Mouse (Mus musculus) limb, embryonic 12.5 days (tissue): ENCODE data around the gene Apbb2. TPM values are rescaled to one million over a fixed set of nuclear protein-coding genes. Genes with fewer than 3 reads are reported as not detected.
"Not testable (repeated sequence)": the region's sequence is repeated elsewhere in the genome, so short reads cannot be mapped to it uniquely, and the experiment has no call there.

Experiments
- ATAC-seq: fragments of 200-750 bp; cut with Nextera tagmentation; 2 replicates; pipeline ENCODE4 v1.8.0; 2017; ENCODE audit warnings: low read depth, moderate TSS enrichment; ENCODE audit not compliant: insufficient number of reproducible peaks, insufficient read depth, low FRiP score, low TSS enrichment
- H3K27ac ChIP-seq: fragments of 300-500 bp; sonication (generic); 2 replicates; pipeline ENCODE4 v1.5.1; 2016; ENCODE audit warnings: mild to moderate bottlenecking, moderate library complexity
- H3K27me3 ChIP-seq: fragments of 300-500 bp; sonication (generic); 2 replicates; pipeline ENCODE4 v1.6.1; 2016; ENCODE audit warnings: mild to moderate bottlenecking, moderate library complexity
- H3K36me3 ChIP-seq: fragments of 300-500 bp; sonication (generic); 2 replicates; pipeline ENCODE4 v1.6.1; 2016; ENCODE audit warnings: mild to moderate bottlenecking, moderate library complexity
- H3K4me1 ChIP-seq: fragments of 300-500 bp; sonication (generic); replicated peaks from 2 replicates; pipeline ENCODE4 v1.6.1; 2016
- H3K4me2 ChIP-seq: fragments of 300-500 bp; sonication (generic); 2 replicates; pipeline ENCODE4 v1.6.1; 2016; ENCODE audit warnings: mild to moderate bottlenecking, moderate library complexity
- H3K4me3 ChIP-seq: fragments of 300-500 bp; sonication (generic); replicated peaks from 2 replicates; pipeline ENCODE4 v1.5.1; 2016; ENCODE audit warnings: mild to moderate bottlenecking
- H3K9ac ChIP-seq: fragments of 300-500 bp; sonication (generic); replicated peaks from 2 replicates; pipeline ENCODE4 v1.6.1; 2016; ENCODE audit warnings: mild to moderate bottlenecking, moderate library complexity
- H3K9me3 ChIP-seq: fragments of 300-500 bp; sonication (generic); 2 replicates; pipeline ENCODE4 v1.6.1; 2016; ENCODE audit warnings: mild to moderate bottlenecking, moderate library complexity
- WGBS: fragments of 180-500 bp; shearing (Covaris S2); methylation state at CpG from one replicate; pipeline ENCODE4 v1.1.7; 2016; 5-methylcytosine and 5-hydroxymethylcytosine counted together
- polyA plus RNA-seq: library from polyadenylated mRNA; unstranded; fragments of >200 nt; fragmentation: Nextera tagmentation; extraction: Ambion mirVana; gene quantifications from 2 replicates; pipeline ENCODE4 v1.2.1, GENCODE M21; 2016

Apbb2 gene
- polyA plus RNA-seq, 1 experiment from 2014 or later, result 48.6 TPM

GRCm38 (mm10) chr5:66296116-66296515, 322.5 kb downstream of the Apbb2 start:
- H3K4me2 ChIP-seq, result no peak overlapping the region
- H3K9ac ChIP-seq, result no peak overlapping the region
- 93% methylated on average over 5 of the region's 5 CpGs for WGBS
- no peaks in the 10 kb centered on the region for H3K27me3 ChIP-seq
- H3K4me1 ChIP-seq, result no peaks in the 10 kb centered on the region
- ATAC-seq, result no peak
- H3K4me3 ChIP-seq, result no peak overlapping the region
- no peaks in the 10 kb centered on the region for H3K9me3 ChIP-seq
- H3K36me3 ChIP-seq, result peaks cover 9% of the 10 kb centered on the region; the same call in 1 of the 2 replicates
- H3K27ac ChIP-seq, result no peak overlapping the region

GRCm38 (mm10) chr5:66294952-66295351, 323.6 kb downstream of the Apbb2 start:
- Histone ChIP-seq H3K27ac (no peak overlapping the region), H3K4me2 (no peak overlapping the region), H3K9me3 (no peaks in the 10 kb centered on the region), H3K27me3 (no peaks in the 10 kb centered on the region), H3K4me1 (no peaks in the 10 kb centered on the region), H3K36me3 (peaks cover 2% of the 10 kb centered on the region; the same call in 1 of the 2 replicates), H3K4me3 (no peak overlapping the region), H3K9ac (no peak overlapping the region)
- 92% methylated on average over 4 of the region's 4 CpGs for WGBS
- no peak for ATAC-seq

DNA sequence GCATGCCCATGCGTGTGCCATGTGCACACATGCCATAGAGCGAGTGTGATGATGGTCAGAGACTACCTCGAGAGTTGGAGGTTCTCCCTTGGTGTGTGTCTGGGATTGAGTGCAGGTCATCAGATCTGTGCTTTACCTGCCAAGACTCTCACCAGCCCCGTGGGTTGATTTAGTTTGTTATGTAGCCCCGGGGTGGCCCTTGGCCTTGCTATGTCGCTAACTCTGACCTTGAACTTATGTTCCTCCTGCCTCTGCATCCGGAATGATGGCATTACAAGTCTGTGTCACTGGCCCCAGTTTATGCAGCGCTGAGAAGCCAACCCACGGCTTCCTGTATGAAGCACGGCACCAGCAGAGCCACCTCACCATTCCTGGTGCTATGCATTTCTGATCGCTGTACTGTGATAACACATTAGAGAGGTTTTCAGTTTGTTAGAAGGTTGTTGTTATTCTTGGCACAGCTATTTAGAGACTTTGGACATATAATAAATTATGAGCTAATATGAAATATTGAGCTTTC, 324.4 kb downstream of the Apbb2 start:
- ATAC-seq, result no peak
- Histone ChIP-seq H3K9ac (no peak overlapping the region), H3K4me3 (no peak overlapping the region), H3K4me2 (no peak overlapping the region), H3K36me3 (no peaks in the 10 kb centered on the region; the same call in 1 of the 2 replicates), H3K4me1 (no peaks in the 10 kb centered on the region), H3K9me3 (no peaks in the 10 kb centered on the region), H3K27me3 (no peaks in the 10 kb centered on the region), H3K27ac (no peak overlapping the region)
- 88% methylated on average over 11 of the region's 11 CpGs for WGBS

DNA sequence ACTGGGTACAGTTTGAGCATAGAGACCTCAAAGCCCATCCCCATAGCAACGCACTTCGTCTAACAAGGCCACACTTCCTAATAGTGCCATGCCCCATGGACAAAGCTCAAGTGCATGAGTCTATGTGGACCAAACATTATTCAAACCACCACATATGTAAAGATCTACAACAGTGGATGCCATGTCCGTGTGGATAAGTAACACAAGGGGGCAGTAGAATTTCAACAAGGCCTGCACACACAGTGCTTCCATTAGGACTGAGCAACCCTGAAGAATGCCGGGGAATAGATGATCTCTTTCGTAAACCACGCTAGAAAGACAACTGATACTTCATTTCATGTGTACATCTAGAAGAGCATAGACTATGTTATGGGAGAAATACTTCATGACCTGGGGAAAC, 337.8 kb downstream of the Apbb2 start:
- H3K27ac ChIP-seq, result no peak overlapping the region
- no peaks in the 10 kb centered on the region for H3K4me1 ChIP-seq
- no peak overlapping the region for H3K9ac ChIP-seq
- no peaks in the 10 kb centered on the region for H3K27me3 ChIP-seq
- H3K36me3 ChIP-seq, result no peaks in the 10 kb centered on the region
- no peak overlapping the region for H3K4me2 ChIP-seq
- H3K9me3 ChIP-seq, result 0 out of 2 replicates have a peak, but pooled peaks cover 2% of the 10 kb centered on the region
- no peak overlapping the region for H3K4me3 ChIP-seq
- WGBS, result 75% methylated on average over 6 of the region's 6 CpGs
- no peak for ATAC-seq

DNA sequence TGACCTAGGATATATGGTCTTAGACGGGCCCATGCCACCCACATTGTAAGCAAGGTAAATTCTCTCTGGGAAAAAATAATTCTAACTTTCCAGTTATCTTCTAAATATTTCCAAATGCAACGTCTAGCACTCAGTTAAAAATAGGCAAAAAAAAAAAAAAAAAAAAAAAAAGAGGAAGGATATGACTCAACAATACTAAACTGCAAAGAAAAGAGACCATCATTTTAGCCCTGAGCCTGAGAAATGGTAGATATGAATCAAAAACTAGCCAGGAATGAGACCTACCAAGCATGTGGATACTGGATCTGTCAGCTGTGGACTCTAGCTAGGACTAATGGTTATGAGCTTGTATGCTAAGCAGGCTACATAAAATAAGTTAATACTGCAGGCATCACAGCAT, 338.9 kb downstream of the Apbb2 start:
- ATAC-seq, result no peak
- H3K4me2 ChIP-seq, result no peak overlapping the region
- H3K27me3 ChIP-seq, result no peaks in the 10 kb centered on the region
- 75% methylated on average over 2 of the region's 2 CpGs for WGBS
- H3K36me3 ChIP-seq, result no peaks in the 10 kb centered on the region
- no peaks in the 10 kb centered on the region for H3K4me1 ChIP-seq
- no peak overlapping the region for H3K27ac ChIP-seq
- no peak overlapping the region for H3K4me3 ChIP-seq
- no peak overlapping the region for H3K9ac ChIP-seq
- no peaks in the 10 kb centered on the region for H3K9me3 ChIP-seq

DNA sequence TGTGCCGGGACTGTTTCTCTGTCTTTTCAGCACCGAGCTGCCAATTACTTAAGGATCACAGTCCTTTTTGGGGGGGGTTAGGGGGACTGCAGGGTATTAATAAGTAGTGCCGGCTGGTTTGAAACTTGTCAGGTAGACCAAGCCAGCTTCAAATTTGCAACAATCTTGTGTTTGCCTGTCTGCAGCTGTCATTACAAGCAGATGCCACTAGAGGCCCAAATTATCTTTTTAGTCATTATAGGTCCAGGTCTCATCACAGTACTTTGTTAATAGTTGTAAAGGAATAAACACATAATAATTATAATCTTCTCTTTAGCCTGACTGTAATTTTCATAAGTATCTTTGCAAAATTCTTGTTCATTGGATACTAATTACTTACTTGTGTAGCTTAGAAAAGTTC, 344.2 kb downstream of the Apbb2 start:
- H3K9ac ChIP-seq, result no peak overlapping the region
- peaks cover 6% of the 10 kb centered on the region; the same call in 1 of the 2 replicates for H3K4me1 ChIP-seq
- H3K4me2 ChIP-seq, result no peak overlapping the region
- no peaks in the 10 kb centered on the region for H3K27me3 ChIP-seq
- H3K27ac ChIP-seq, result no peak overlapping the region
- H3K36me3 ChIP-seq, result no peaks in the 10 kb centered on the region
- WGBS, result 50% methylated on average over 3 of the region's 3 CpGs
- H3K9me3 ChIP-seq, result no peaks in the 10 kb centered on the region
- ATAC-seq, result no peak
- no peak overlapping the region for H3K4me3 ChIP-seq

DNA sequence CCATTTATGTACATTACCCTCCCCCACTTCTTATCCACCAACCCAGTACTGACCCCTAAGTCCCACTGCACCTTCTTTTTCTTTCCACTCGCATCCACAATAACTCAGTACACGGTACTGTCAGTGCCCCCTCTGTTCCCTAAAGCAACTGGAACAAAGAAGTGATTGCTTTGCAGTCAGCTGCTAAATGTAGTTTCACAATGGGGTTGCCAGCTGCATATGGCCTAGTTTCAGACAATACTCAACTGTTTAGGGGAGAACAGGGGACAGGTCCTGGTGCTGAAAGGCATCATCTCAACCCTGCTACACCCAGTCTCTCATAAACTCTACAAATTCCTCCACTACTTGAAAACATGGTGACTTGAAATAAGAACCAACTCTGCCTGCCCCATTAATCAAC, 347.4 kb downstream of the Apbb2 start:
- H3K9ac ChIP-seq, result no peak overlapping the region
- no peak overlapping the region for H3K4me2 ChIP-seq
- no peak for ATAC-seq
- H3K4me1 ChIP-seq, result peaks cover 6% of the 10 kb centered on the region; the same call in 1 of the 2 replicates
- 84% methylated on average over 2 of the region's 2 CpGs for WGBS
- H3K27me3 ChIP-seq, result no peaks in the 10 kb centered on the region
- H3K9me3 ChIP-seq, result no peaks in the 10 kb centered on the region
- H3K4me3 ChIP-seq, result no peak overlapping the region
- H3K36me3 ChIP-seq, result no peaks in the 10 kb centered on the region
- H3K27ac ChIP-seq, result no peak overlapping the region

- no peak for ATAC-seq
- Histone ChIP-seq H3K9me3 (no peaks in the 10 kb centered on the region), H3K4me2 (no peak overlapping the region), H3K27me3 (no peaks in the 10 kb centered on the region), H3K9ac (no peak overlapping the region), H3K27ac (no peak overlapping the region), H3K4me3 (no peak overlapping the region), H3K36me3 (no peaks in the 10 kb centered on the region), H3K4me1 (peaks cover 6% of the 10 kb centered on the region; the same call in 1 of the 2 replicates)
- WGBS, result 63% methylated on average over 7 of the region's 7 CpGs
These were observed 349.0 kb downstream of the Apbb2 start for GRCm38 (mm10) chr5:66269616-66270015.

DNA sequence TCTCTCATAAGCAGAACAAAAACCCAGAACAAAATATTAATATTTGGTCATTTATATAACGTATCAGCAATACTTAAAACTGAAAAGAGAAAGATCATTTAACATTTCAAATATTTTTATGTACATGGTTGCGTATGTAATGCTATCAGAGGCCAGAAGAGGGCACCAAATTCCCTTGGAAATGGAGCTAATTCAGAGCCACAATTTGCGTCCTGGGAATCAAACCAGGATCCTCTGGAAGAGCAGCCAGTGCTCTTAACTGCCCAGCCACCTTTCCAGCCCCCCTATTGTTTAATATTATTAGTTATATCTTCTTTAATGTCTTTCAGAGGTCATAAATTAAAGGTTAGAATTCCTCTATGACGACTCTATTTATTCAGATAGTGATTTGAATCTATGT, 355.2 kb downstream of the Apbb2 start:
- no peak overlapping the region for H3K4me2 ChIP-seq
- H3K9me3 ChIP-seq, result no peaks in the 10 kb centered on the region
- H3K36me3 ChIP-seq, result no peaks in the 10 kb centered on the region
- no peak for ATAC-seq
- H3K4me3 ChIP-seq, result no peak overlapping the region
- H3K9ac ChIP-seq, result no peak overlapping the region
- H3K27ac ChIP-seq, result no peak overlapping the region
- WGBS, result 33% methylated on average over 4 of the region's 4 CpGs
- peaks cover 9% of the 10 kb centered on the region for H3K27me3 ChIP-seq
- no peaks in the 10 kb centered on the region for H3K4me1 ChIP-seq

DNA sequence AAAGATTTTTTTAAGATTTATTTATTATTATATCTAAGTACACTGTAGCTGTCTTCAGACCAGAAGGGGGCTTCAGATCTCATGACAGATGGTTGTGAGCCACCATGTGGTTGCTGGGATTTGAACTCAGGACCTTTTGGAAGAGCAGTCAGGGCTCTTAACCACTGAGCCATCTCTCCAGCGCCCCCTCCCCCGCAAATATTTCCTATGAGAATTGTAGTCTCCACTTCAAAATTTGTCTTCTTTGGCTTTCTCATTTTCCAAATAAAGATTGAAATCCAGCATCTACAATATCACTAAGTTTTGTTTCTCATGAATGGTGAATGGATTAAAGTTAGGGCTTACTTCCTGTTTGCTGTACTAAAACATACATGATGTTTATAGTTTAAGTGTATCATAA, 356.1 kb downstream of the Apbb2 start:
- no peaks in the 10 kb centered on the region for H3K9me3 ChIP-seq
- H3K27me3 ChIP-seq, result peaks cover 9% of the 10 kb centered on the region
- no peaks in the 10 kb centered on the region for H3K4me1 ChIP-seq
- no peak overlapping the region for H3K9ac ChIP-seq
- no peak for ATAC-seq
- H3K36me3 ChIP-seq, result no peaks in the 10 kb centered on the region
- H3K27ac ChIP-seq, result no peak overlapping the region
- no peak overlapping the region for H3K4me2 ChIP-seq
- WGBS, result 80% methylated on average over 2 of the region's 2 CpGs
- H3K4me3 ChIP-seq, result no peak overlapping the region

- WGBS, result under 1% methylated on average over 44 of the region's 44 CpGs
- no peak within 1 kb of the TSS for H3K27ac ChIP-seq
These were observed 358.7 kb downstream of the Apbb2 start, which contains the start of gene Nsun7 for GRCm38 (mm10) chr5:66259756-66260448. Gene Nsun7, plus strand, starts transcription at chr5:66259897.

DNA sequence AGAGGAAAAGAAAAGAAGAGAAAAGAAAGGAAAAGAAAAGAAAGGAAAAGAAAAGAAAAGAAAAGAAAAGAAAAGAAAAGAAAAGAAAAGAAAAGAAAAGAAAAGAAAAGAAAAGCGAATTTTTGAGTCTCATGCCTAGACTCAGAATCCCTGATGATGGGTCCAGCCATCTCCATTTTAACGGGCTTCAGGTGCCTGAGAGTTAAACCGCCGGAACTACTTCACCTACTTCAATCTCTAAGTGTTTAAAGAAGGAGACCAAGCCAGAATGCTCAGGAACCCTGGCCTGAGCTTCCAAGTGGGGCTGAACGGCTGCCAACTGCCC, 359.2 kb downstream of the Apbb2 start:
- not testable (repeated sequence) for ATAC-seq, H3K27me3 ChIP-seq, H3K4me1 ChIP-seq, H3K9me3 ChIP-seq, H3K27ac ChIP-seq, H3K36me3 ChIP-seq
- Histone ChIP-seq H3K4me2 (peak overlapping the region; percentile 91), H3K4me3 (peak overlapping the region; percentile 61), H3K9ac (peak overlapping the region; percentile 80)
- WGBS, result 5% methylated on average over 5 of the region's 5 CpGs

More at GRCm38 (mm10) chr5:66259756-66260448, 358.7 kb downstream of the Apbb2 start, which contains the start of gene Nsun7:
- no peaks in the 10 kb centered on the region for H3K4me1 ChIP-seq
- H3K36me3 ChIP-seq, result no peaks in the 10 kb centered on the region
- ATAC-seq, result peak; percentile 59
- peaks cover 9% of the 10 kb centered on the region for H3K27me3 ChIP-seq
- H3K4me2 ChIP-seq, result peak within 1 kb of the TSS; percentile 91
- H3K9me3 ChIP-seq, result no peaks in the 10 kb centered on the region
- peak within 1 kb of the TSS; percentile 61 for H3K4me3 ChIP-seq
- peak within 1 kb of the TSS; percentile 80 for H3K9ac ChIP-seq
